Mouse (Mus musculus): ENCODE results near the gene Uggt2. TPM values are rescaled to one million over a fixed set of nuclear protein-coding genes. Genes with fewer than 3 reads are reported as not detected.

Uggt2 gene
- total and polyA plus RNA-seq, 2 experiments from 2014 or later, result 12.6 to 31.0 TPM

DNA sequence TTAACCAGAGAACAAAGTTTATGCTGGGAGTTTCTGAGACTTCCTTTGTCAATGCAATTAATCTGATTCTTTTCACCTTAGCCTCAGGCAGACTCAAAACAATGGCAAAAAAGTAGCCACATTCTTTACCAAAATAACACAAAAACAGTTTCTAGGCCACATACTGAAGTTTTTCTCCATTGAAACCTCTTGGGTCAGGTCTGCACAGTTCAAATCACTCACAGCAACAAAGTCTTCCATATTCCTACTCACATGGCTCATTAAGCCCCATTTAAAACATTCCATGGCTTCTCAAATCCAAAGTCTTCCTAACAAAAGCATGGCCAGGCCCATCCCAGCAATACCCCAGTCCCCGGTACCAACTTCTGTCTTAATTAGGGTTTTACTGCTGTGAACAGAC lies 46.3 kb downstream of the Uggt2 start:
- Histone ChIP-seq H3K4me2 (ENCODE audit: low read depth, low read length, poor library complexity, severe bottlenecking) (no peak overlapping the region), H3K4me3 (ENCODE audit: low read depth, low read length) (no peak overlapping the region), H3K27ac (ENCODE audit: low read depth, low read length) (no peak overlapping the region), H3K27me3 (ENCODE audit: insufficient read depth, low read length) (no peaks in the 10 kb centered on the region), H3K9ac (replicated peaks; ENCODE audit: low read length, poor library complexity, severe bottlenecking) (no peak overlapping the region), H3K36me3 (ENCODE audit: insufficient read depth, low read length) (peaks cover 11% of the 10 kb centered on the region), H3K4me1 (ENCODE audit: insufficient read depth, low read length) (no peaks in the 10 kb centered on the region), H3K9me3 (ENCODE audit: low read length) (no peaks in the 10 kb centered on the region)
- ATAC-seq (ENCODE audit: low FRiP score), result no peak
- no peak for TF ChIP-seq CTCF (IDR thresholded peaks at IDR 0.05)
- DNase-seq (ENCODE audit: low spot score), result no peak
- 69% methylated on average over 1 of the region's 1 CpGs for WGBS

- no peak for DNase-seq (ENCODE audit: low spot score)
Measured at GRCm38 (mm10) chr14:119052361-119052760, 46.9 kb downstream of the Uggt2 start.

DNA sequence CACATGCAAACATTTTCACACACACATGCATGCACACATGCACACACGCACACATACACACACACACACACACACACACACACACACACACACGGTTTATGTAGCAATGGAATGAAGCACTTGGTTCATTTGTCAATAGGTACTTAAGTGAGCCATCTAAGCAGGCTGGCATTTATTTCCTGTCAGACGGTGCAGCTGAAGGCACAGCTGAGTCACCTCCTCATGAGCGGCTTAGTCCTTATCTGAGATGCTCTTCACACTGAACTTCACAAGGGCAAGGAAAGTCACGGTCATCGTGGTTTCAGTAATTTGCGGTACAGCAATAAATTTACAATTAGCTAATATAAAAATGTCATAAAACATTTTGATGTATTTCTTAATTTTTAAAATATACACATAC lies 55.5 kb downstream of the Uggt2 start:
- no peak overlapping the region for H3K4me2 ChIP-seq (ENCODE audit: low read depth, low read length, poor library complexity, severe bottlenecking)
- H3K4me3 ChIP-seq (ENCODE audit: low read depth, low read length), result no peak overlapping the region
- no peaks in the 10 kb centered on the region for H3K27me3 ChIP-seq (ENCODE audit: insufficient read depth, low read length)
- ATAC-seq (ENCODE audit: low FRiP score) (no peak), DNase-seq (ENCODE audit: low spot score) (no peak)
- H3K9me3 ChIP-seq (ENCODE audit: low read length), result no peaks in the 10 kb centered on the region
- H3K4me1 ChIP-seq (ENCODE audit: insufficient read depth, low read length), result no peaks in the 10 kb centered on the region
- H3K36me3 ChIP-seq (ENCODE audit: insufficient read depth, low read length), result peaks cover 12% of the 10 kb centered on the region; the same call in 1 of the 2 replicates
- no peak for TF ChIP-seq CTCF (IDR thresholded peaks at IDR 0.05)
- no peak overlapping the region for H3K27ac ChIP-seq (ENCODE audit: low read depth, low read length)
- WGBS, result 87% methylated on average over 7 of the region's 7 CpGs
- no peak overlapping the region for H3K9ac ChIP-seq (replicated peaks; ENCODE audit: low read length, poor library complexity, severe bottlenecking)

More at GRCm38 (mm10) chr14:119052361-119052760, 46.9 kb downstream of the Uggt2 start:
- Histone ChIP-seq H3K4me1 (ENCODE audit: insufficient read depth, low read length) (no peaks in the 10 kb centered on the region), H3K4me3 (ENCODE audit: low read depth, low read length) (no peak overlapping the region), H3K4me2 (ENCODE audit: low read depth, low read length, poor library complexity, severe bottlenecking) (no peak overlapping the region), H3K36me3 (ENCODE audit: insufficient read depth, low read length) (peaks cover 13% of the 10 kb centered on the region), H3K9me3 (ENCODE audit: low read length) (no peaks in the 10 kb centered on the region), H3K27ac (ENCODE audit: low read depth, low read length) (no peak overlapping the region), H3K9ac (replicated peaks; ENCODE audit: low read length, poor library complexity, severe bottlenecking) (no peak overlapping the region), H3K27me3 (ENCODE audit: insufficient read depth, low read length) (no peaks in the 10 kb centered on the region)
- no peak for ATAC-seq (ENCODE audit: low FRiP score)
- 94% methylated on average over 3 of the region's 3 CpGs for WGBS
- TF ChIP-seq CTCF (IDR thresholded peaks at IDR 0.05), result no peak

DNA sequence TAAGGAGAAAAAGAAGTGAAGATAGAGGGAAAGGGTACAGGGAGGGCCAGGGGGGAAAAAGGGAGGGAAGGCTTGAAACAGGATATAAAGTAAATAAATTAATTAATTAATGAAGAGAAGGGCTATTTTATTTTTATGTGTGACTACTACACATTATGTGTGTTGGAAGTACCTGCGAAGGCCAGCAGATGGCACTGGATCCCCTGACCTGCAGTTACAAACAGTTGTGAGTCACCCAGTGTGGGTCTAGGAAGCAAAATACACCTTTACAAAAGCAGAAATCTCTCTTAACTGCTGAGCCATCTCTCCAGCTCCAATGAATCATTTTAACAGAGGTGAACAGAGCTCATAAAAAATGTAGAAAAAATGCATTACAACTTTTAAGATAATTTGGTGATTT lies 59.0 kb downstream of the Uggt2 start:
- H3K4me3 ChIP-seq (ENCODE audit: low read depth, low read length), result no peak overlapping the region
- TF ChIP-seq CTCF (IDR thresholded peaks at IDR 0.05), result peak; percentile 78
- H3K36me3 ChIP-seq (ENCODE audit: insufficient read depth, low read length), result peaks cover 10% of the 10 kb centered on the region; the same call in 1 of the 2 replicates
- H3K9me3 ChIP-seq (ENCODE audit: low read length), result no peaks in the 10 kb centered on the region
- no peaks in the 10 kb centered on the region for H3K27me3 ChIP-seq (ENCODE audit: insufficient read depth, low read length)
- ATAC-seq (ENCODE audit: low FRiP score) (0 out of 2 replicates have a peak, but pooled peaks have one; percentile 54), DNase-seq (ENCODE audit: low spot score) (peak; percentile 61)
- no peak overlapping the region for H3K9ac ChIP-seq (replicated peaks; ENCODE audit: low read length, poor library complexity, severe bottlenecking)
- H3K4me1 ChIP-seq (ENCODE audit: insufficient read depth, low read length), result no peaks in the 10 kb centered on the region
- WGBS, result 48% methylated on average over 1 of the region's 1 CpGs
- H3K27ac ChIP-seq (ENCODE audit: low read depth, low read length), result no peak overlapping the region
- H3K4me2 ChIP-seq (ENCODE audit: low read depth, low read length, poor library complexity, severe bottlenecking), result no peak overlapping the region

DNA sequence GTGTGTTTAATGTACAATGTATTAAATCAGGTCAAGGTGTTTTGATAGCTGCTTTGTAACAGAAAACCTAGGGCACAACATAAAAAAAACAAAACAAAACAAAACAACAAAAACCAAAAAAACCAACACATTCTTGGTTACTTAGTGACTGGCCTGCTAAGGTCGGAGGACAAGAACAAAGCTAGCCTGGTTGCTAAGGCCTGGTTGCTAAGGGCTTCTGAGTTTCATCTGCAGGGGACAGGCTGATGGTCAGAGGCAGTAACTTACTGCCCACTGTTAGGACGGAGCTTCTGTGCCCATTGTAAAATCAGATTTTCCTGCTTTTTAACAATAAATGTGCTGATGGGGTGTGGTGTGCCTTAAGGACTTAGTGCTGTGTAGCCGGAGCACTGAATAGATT lies 61.5 kb downstream of the Uggt2 start:
- Histone ChIP-seq H3K9me3 (ENCODE audit: low read length) (no peaks in the 10 kb centered on the region), H3K27ac (ENCODE audit: low read depth, low read length) (no peak overlapping the region), H3K9ac (replicated peaks; ENCODE audit: low read length, poor library complexity, severe bottlenecking) (no peak overlapping the region), H3K4me3 (ENCODE audit: low read depth, low read length) (no peak overlapping the region), H3K27me3 (ENCODE audit: insufficient read depth, low read length) (no peaks in the 10 kb centered on the region), H3K36me3 (ENCODE audit: insufficient read depth, low read length) (peaks cover 13% of the 10 kb centered on the region; the same call in 1 of the 2 replicates), H3K4me2 (ENCODE audit: low read depth, low read length, poor library complexity, severe bottlenecking) (no peak overlapping the region), H3K4me1 (ENCODE audit: insufficient read depth, low read length) (no peaks in the 10 kb centered on the region)
- TF ChIP-seq CTCF (IDR thresholded peaks at IDR 0.05), result no peak
- 18% methylated on average over 3 of the region's 3 CpGs for WGBS
- ATAC-seq (ENCODE audit: low FRiP score) (no peak), DNase-seq (ENCODE audit: low spot score) (peak; percentile 19)

GRCm38 (mm10) chr14:119037076-119037683 lies 62.0 kb downstream of the Uggt2 start:
- H3K27me3 ChIP-seq (ENCODE audit: insufficient read depth, low read length), result no peaks in the 10 kb centered on the region
- WGBS, result 75% methylated on average over 12 of the region's 12 CpGs

More at GRCm38 (mm10) chr14:119037076-119037683, 62.0 kb downstream of the Uggt2 start:
- Histone ChIP-seq H3K9ac (replicated peaks; ENCODE audit: low read length, poor library complexity, severe bottlenecking) (no peak overlapping the region), H3K4me1 (ENCODE audit: insufficient read depth, low read length) (no peaks in the 10 kb centered on the region), H3K36me3 (ENCODE audit: insufficient read depth, low read length) (peaks cover 12% of the 10 kb centered on the region; the same call in 1 of the 2 replicates), H3K4me2 (ENCODE audit: low read depth, low read length, poor library complexity, severe bottlenecking) (no peak overlapping the region), H3K4me3 (ENCODE audit: low read depth, low read length) (no peak overlapping the region), H3K27ac (ENCODE audit: low read depth, low read length) (no peak overlapping the region), H3K9me3 (ENCODE audit: low read length) (no peaks in the 10 kb centered on the region)
- DNase-seq (ENCODE audit: low spot score), result no peak
- no peak for TF ChIP-seq CTCF (IDR thresholded peaks at IDR 0.05)
- no peak for ATAC-seq (ENCODE audit: low FRiP score)
